Mouse (Mus musculus) liver, postnatal 0 days (tissue): ENCODE data around the gene Scai. TPM values are rescaled to one million over a fixed set of nuclear protein-coding genes. Genes with fewer than 3 reads are reported as not detected.
"Not testable (repeated sequence)": the region's sequence is repeated elsewhere in the genome, so short reads cannot be mapped to it uniquely, and the experiment has no call there.

Experiments
- ATAC-seq: fragments of 200-750 bp; cut with Nextera tagmentation; 2 replicates; pipeline ENCODE4 v1.8.0; 2017; ENCODE audit warnings: mild to moderate bottlenecking, moderate library complexity
- DNase-seq: peaks from one replicate; pipeline ENCODE4 v3.0.0-alpha.2; 2016
- H3K27ac ChIP-seq: fragments of 300-500 bp; sonication (generic); 2 replicates; pipeline ENCODE4 v1.5.1; 2014; ENCODE audit warnings: antibody characterized with exemption, moderate library complexity, mild to moderate bottlenecking, low read depth
- H3K27me3 ChIP-seq: fragments of 300-500 bp; sonication (generic); 2 replicates; pipeline ENCODE4 v1.6.1; 2014; ENCODE audit warnings: low read length, control low read depth, mixed read lengths; ENCODE audit not compliant: insufficient read depth
- H3K36me3 ChIP-seq: fragments of 300-500 bp; sonication (generic); replicated peaks from 2 replicates; pipeline ENCODE4 v1.6.1; 2014; ENCODE audit warnings: mild to moderate bottlenecking, control low read depth, low read length, moderate library complexity, mixed read lengths; ENCODE audit not compliant: insufficient read depth
- H3K4me1 ChIP-seq: fragments of 300-500 bp; sonication (generic); 2 replicates; pipeline ENCODE4 v1.6.1; 2014; ENCODE audit warnings: antibody characterized with exemption, mild to moderate bottlenecking, control low read depth; ENCODE audit not compliant: insufficient read depth
- H3K4me2 ChIP-seq: fragments of 300-500 bp; sonication (generic); 2 replicates; pipeline ENCODE4 v1.6.1; 2014; ENCODE audit warnings: low read depth, mild to moderate bottlenecking, low read length, moderate library complexity, mixed read lengths
- H3K4me3 ChIP-seq: fragments of 300-500 bp; sonication (generic); 2 replicates; pipeline ENCODE4 v1.5.1; 2014; ENCODE audit warnings: low read depth, low read length
- H3K9ac ChIP-seq: fragments of 300-500 bp; sonication (generic); replicated peaks from 2 replicates; pipeline ENCODE4 v1.6.1; 2014; ENCODE audit warnings: mild to moderate bottlenecking, moderate library complexity
- H3K9me3 ChIP-seq: fragments of 300-500 bp; sonication (generic); 2 replicates; pipeline ENCODE4 v1.6.1; 2016; ENCODE audit warnings: mild to moderate bottlenecking, control low read depth, low read length, mixed read lengths
- CTCF ChIP-seq: sonication (generic); IDR thresholded peaks from 2 replicates; pipeline ENCODE4 v1.5.1; 2016; ENCODE audit warnings: antibody characterized with exemption, low read depth
- EP300 ChIP-seq: IDR thresholded peaks from 2 replicates; pipeline ENCODE4 v1.6.1; 2016; ENCODE audit warnings: antibody characterized with exemption, low read depth, mild to moderate bottlenecking
- WGBS: fragments of 180-500 bp; shearing (Covaris S2); extraction: QIAGEN DNeasy Blood & Tissue Kit; methylation state at CpG from one replicate; pipeline ENCODE4 v1.1.7; 2014; ENCODE audit not compliant: insufficient replicate concordance; 5-methylcytosine and 5-hydroxymethylcytosine counted together
- polyA plus RNA-seq: library from polyadenylated mRNA; unstranded; fragments of >200 nt; fragmentation: Nextera tagmentation; extraction: Ambion mirVana; gene quantifications from 2 replicates; pipeline ENCODE4 v1.2.1, GENCODE M21; 2015

The Scai gene
- polyA plus RNA-seq, 1 experiment from 2014 or later = 0.70 TPM

GRCm38 (mm10) chr2:39121137-39121536, 69.4 kb downstream of the Scai start:
- no peak overlapping the region for H3K9ac ChIP-seq
- TF ChIP-seq CTCF (no peak), EP300 (no peak)
- WGBS = 75% methylated on average over 5 of the region's 5 CpGs
- H3K4me2 ChIP-seq = no peak overlapping the region
- H3K4me1 ChIP-seq = no peaks in the 10 kb centered on the region
- no peaks in the 10 kb centered on the region for H3K27me3 ChIP-seq
- ATAC-seq (no peak), DNase-seq (no peak)
- H3K36me3 ChIP-seq = peaks cover 5% of the 10 kb centered on the region; the same call in 1 of the 2 replicates
- no peaks in the 10 kb centered on the region for H3K9me3 ChIP-seq
- no peak overlapping the region for H3K27ac ChIP-seq
- no peak overlapping the region for H3K4me3 ChIP-seq

GRCm38 (mm10) chr2:39116583-39116982, 74.0 kb downstream of the Scai start:
- H3K36me3 ChIP-seq = peaks cover 5% of the 10 kb centered on the region; the same call in 1 of the 2 replicates
- no peak overlapping the region for H3K4me3 ChIP-seq
- no peaks in the 10 kb centered on the region for H3K27me3 ChIP-seq
- H3K9me3 ChIP-seq = no peaks in the 10 kb centered on the region
- H3K27ac ChIP-seq = no peak overlapping the region
- DNase-seq (no peak), ATAC-seq (no peak)
- no peak overlapping the region for H3K9ac ChIP-seq
- TF ChIP-seq CTCF = no peak
- no peak for TF ChIP-seq EP300
- no peaks in the 10 kb centered on the region for H3K4me1 ChIP-seq
- H3K4me2 ChIP-seq = no peak overlapping the region
- 64% methylated on average over 2 of the region's 2 CpGs for WGBS

GRCm38 (mm10) chr2:39114093-39114492, 76.4 kb downstream of the Scai start:
- WGBS = 76% methylated on average over 7 of the region's 7 CpGs
- no peak overlapping the region for H3K4me3 ChIP-seq
- no peaks in the 10 kb centered on the region for H3K36me3 ChIP-seq
- H3K9me3 ChIP-seq = no peaks in the 10 kb centered on the region
- H3K27me3 ChIP-seq = no peaks in the 10 kb centered on the region
- no peak for TF ChIP-seq CTCF
- no peak for TF ChIP-seq EP300
- ATAC-seq = no peak
- no peak overlapping the region for H3K27ac ChIP-seq
- no peaks in the 10 kb centered on the region for H3K4me1 ChIP-seq
- no peak for DNase-seq
- H3K4me2 ChIP-seq = no peak overlapping the region
- no peak overlapping the region for H3K9ac ChIP-seq

- Histone ChIP-seq H3K9ac (no peak overlapping the region), H3K4me1 (no peaks in the 10 kb centered on the region), H3K9me3 (no peaks in the 10 kb centered on the region), H3K27ac (no peak overlapping the region), H3K36me3 (no peaks in the 10 kb centered on the region), H3K4me3 (no peak overlapping the region), H3K27me3 (no peaks in the 10 kb centered on the region), H3K4me2 (no peak overlapping the region)
- ATAC-seq (no peak), DNase-seq (no peak)
- TF ChIP-seq CTCF (no peak), EP300 (no peak)
Observed at GRCm38 (mm10) chr2:39110514-39110913, 80.0 kb downstream of the Scai start.

- H3K9ac ChIP-seq, H3K36me3 ChIP-seq, DNase-seq, ATAC-seq, H3K4me3 ChIP-seq, H3K4me2 ChIP-seq, H3K27me3 ChIP-seq, H3K4me1 ChIP-seq, H3K27ac ChIP-seq, H3K9me3 ChIP-seq: not testable (repeated sequence)
Observed at GRCm38 (mm10) chr2:39109712-39110111, 80.8 kb downstream of the Scai start.

- not testable (repeated sequence) for H3K9ac ChIP-seq, DNase-seq, H3K9me3 ChIP-seq, ATAC-seq, H3K4me3 ChIP-seq, H3K4me1 ChIP-seq, H3K36me3 ChIP-seq, H3K4me2 ChIP-seq, H3K27ac ChIP-seq, H3K27me3 ChIP-seq
- 90% methylated on average over 1 of the region's 1 CpGs for WGBS
Observed at GRCm38 (mm10) chr2:39099951-39100350, 90.6 kb downstream of the Scai start.

GRCm38 (mm10) chr2:39097993-39098392, 92.5 kb downstream of the Scai start:
- Histone ChIP-seq H3K27ac (no peak overlapping the region), H3K27me3 (no peaks in the 10 kb centered on the region), H3K4me3 (no peak overlapping the region), H3K36me3 (peaks cover 1% of the 10 kb centered on the region; the same call in 1 of the 2 replicates), H3K9ac (no peak overlapping the region), H3K9me3 (no peaks in the 10 kb centered on the region), H3K4me1 (no peaks in the 10 kb centered on the region), H3K4me2 (no peak overlapping the region)
- no peak for ATAC-seq
- no peak for TF ChIP-seq EP300
- TF ChIP-seq CTCF = peak; percentile 51
- peak; percentile 14 for DNase-seq
